Mouse (Mus musculus) layer of hippocampus, adult 9-10 months (tissue): ENCODE results near the gene Gm10696.
"Not testable (repeated sequence)": the region's sequence is repeated elsewhere in the genome, so short reads cannot be mapped to it uniquely, and the experiment has no call there.

Experiments used
- DNase-seq: peaks from one replicate; pipeline ENCODE4 v3.0.0; 2022; ENCODE audit warnings: low spot score

The Gm10696 gene

DNA sequence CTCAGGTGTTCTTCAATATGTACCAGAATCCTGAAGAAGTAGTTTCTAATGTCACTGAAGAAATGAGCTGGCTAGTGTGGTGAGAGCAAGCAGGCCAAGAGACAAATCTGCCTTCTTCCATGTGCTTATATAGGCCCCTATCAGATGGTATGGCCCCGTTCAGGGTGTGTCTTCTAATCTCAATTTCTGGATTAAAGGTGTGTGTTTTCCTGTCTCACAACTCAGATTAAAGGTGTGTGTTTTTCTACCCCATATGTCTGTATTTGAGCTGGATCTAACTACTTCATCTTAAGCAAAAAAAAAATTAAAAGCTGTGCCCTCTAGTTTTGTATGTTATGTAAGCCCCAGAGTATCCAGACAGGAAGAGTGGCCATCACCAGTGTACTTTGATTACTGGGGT lies at the start of gene Gm10696:
Gm10696 (minus strand) TSS at position 101 of the 400 bp plus-strand sequence.
- DNase-seq, result not testable (repeated sequence)

DNA sequence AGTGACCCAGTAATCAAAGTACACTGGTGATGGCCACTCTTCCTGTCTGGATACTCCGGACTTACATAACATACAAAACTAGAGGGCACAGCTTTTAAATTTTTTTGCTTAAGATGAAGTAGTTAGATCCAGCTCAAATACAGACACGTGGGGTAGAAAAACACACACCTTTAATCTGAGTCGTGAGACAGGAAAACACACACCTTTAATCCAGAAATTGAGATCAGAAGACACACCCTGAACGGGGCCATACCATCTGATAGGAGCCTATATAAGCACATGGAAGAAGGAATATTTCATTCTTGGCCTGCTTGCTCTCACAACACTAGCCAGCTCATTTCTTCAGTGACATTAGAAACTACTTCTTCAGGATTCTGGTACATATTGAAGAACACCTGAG lies 18.4 kb upstream of the Gm10696 start, which contains the start of gene Gm5286:
Gm5286 (plus strand) TSS at position 301 of the 400 bp plus-strand sequence.
- DNase-seq, result not testable (repeated sequence)

DNA sequence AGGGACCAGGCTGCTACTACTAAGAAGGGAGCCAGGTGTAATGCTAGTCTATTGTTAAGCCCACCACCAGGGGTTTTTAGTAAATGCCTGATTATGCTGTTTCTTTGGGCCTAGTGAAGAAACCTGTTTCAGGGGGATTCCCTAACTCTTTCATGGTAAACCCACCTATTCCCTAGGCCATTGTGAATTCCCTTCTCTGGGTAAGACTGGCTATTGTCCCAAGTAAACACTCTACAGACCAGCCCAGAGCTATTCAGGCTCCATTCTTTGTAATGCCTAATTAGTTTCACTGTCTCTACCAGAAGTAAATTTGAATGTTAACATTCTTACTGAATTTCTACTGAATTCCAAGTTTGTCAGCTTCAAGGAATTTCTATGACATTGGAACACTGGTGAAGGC lies 10.6 kb downstream of the Gm10696 start:
- DNase-seq, result not testable (repeated sequence)
